16 mouse cellular contexts compared by ENCODE assay signal in the genomic region with DNA sequence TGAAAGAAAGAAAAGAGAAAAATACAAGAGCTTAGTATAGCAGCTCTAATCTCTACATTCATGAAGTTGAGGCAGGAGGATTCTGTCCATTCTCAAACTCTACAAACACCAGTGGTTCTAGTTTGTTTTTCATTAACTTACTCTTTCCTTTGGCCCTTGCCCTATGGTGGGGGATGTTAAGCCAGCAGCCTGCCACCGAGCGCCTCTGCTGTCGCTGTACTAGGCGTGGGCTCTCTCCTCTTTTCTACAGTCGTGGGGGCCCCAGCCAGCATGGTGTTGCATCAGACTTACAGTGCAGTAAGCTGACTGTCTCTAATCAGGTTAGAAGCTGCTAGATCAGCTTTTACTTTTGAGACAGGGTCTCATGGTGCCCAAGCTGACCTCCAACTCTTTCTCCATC. TPM values are rescaled to one million over a fixed set of nuclear protein-coding genes. Genes with fewer than 3 reads are reported as not detected.
DNase-seq lines count a peak whose midpoint lies in the region; ATAC-seq and TF ChIP-seq lines count a peak whose summit lies in the region.
"Had no signal": no experiment of that assay in that cellular context is flagged by ENCODE, and none has a peak within 500 bp of the region (broad histone marks: within the 10 kb centered on the region; RNA-seq: fewer than 3 reads in every experiment).

No protein-coding gene starts in this region.

- peak overlapping the region; percentile 92 for H3K27ac ChIP-seq in heart, embryonic 11.5 days (ENCODE audit: low read depth, low read length)
- peak overlapping the region; percentile 75 for H3K27ac ChIP-seq in layer of hippocampus, adult 2 months
- H3K27ac ChIP-seq in intestine, postnatal 0 days (ENCODE audit: low read depth, low read length), result peak overlapping the region; percentile 83
- peak overlapping the region; percentile 96 for H3K27ac ChIP-seq in liver, embryonic 14.5 days
- H3K27ac ChIP-seq in midbrain, postnatal 0 days (ENCODE audit: low read depth, low read length), result no peak overlapping the region
- H3K27ac ChIP-seq in midbrain, embryonic 11.5 days (ENCODE audit: low read depth, low read length), result no peak overlapping the region
- H3K27ac ChIP-seq: left cerebral cortex, adult 2 months; limb, embryonic 10.5 days; macrophage; midbrain, embryonic 15.5 days had no signal

- no peaks in the 10 kb centered on the region for H3K27me3 ChIP-seq in heart, embryonic 11.5 days (ENCODE audit: control insufficient read depth, insufficient read depth, low read length)
- H3K27me3 ChIP-seq in intestine, postnatal 0 days (replicated peaks; ENCODE audit: control insufficient read depth, insufficient read depth, low read length), result no peaks in the 10 kb centered on the region
- no peaks in the 10 kb centered on the region for H3K27me3 ChIP-seq in liver, embryonic 14.5 days (ENCODE audit: control insufficient read depth, insufficient read depth, low read length)
- no peaks in the 10 kb centered on the region for H3K27me3 ChIP-seq in midbrain, postnatal 0 days (ENCODE audit: insufficient read depth, low read length)
- H3K27me3 ChIP-seq in midbrain, embryonic 11.5 days (ENCODE audit: control insufficient read depth, insufficient read depth, low read length), result no peaks in the 10 kb centered on the region
- H3K27me3 ChIP-seq: midbrain, embryonic 15.5 days had no signal

- no peaks in the 10 kb centered on the region for H3K9me3 ChIP-seq in heart, embryonic 11.5 days (replicated peaks; ENCODE audit: control insufficient read depth, low read length)
- no peaks in the 10 kb centered on the region for H3K9me3 ChIP-seq in intestine, postnatal 0 days (ENCODE audit: control insufficient read depth)
- no peaks in the 10 kb centered on the region for H3K9me3 ChIP-seq in liver, embryonic 14.5 days (ENCODE audit: control insufficient read depth, low read length)
- no peaks in the 10 kb centered on the region for H3K9me3 ChIP-seq in midbrain, postnatal 0 days (ENCODE audit: low read length)
- no peaks in the 10 kb centered on the region for H3K9me3 ChIP-seq in midbrain, embryonic 11.5 days (ENCODE audit: control insufficient read depth, low read length)
- H3K9me3 ChIP-seq: limb, embryonic 10.5 days; midbrain, embryonic 15.5 days had no signal

- TF ChIP-seq CTCF in layer of hippocampus, adult 2 months (conservative IDR thresholded peaks at IDR 0.05), result no peak
- TF ChIP-seq CTCF in intestine, postnatal 0 days (IDR thresholded peaks at IDR 0.05; ENCODE audit: low read depth), result no peak
- no peak for TF ChIP-seq CTCF in liver, embryonic 14.5 days (IDR thresholded peaks at IDR 0.05; ENCODE audit: low read depth)
- TF ChIP-seq CTCF in midbrain, postnatal 0 days (IDR thresholded peaks at IDR 0.05), result no peak

- no peak for TF ChIP-seq EP300 in liver, embryonic 14.5 days (IDR thresholded peaks at IDR 0.05; ENCODE audit: low read depth)

- 73% methylated on average over 5 of the region's 5 CpGs for WGBS in heart, embryonic 11.5 days (ENCODE audit: insufficient replicate concordance)
- WGBS in intestine, postnatal 0 days, result 40% methylated on average over 5 of the region's 5 CpGs
- WGBS in liver, embryonic 14.5 days (ENCODE audit: insufficient replicate concordance), result 10% methylated on average over 5 of the region's 5 CpGs
- WGBS in midbrain, postnatal 0 days, result 89% methylated on average over 5 of the region's 5 CpGs
- WGBS in midbrain, embryonic 11.5 days, result 82% methylated on average over 5 of the region's 5 CpGs

- H3K4me1 ChIP-seq in heart, embryonic 11.5 days (ENCODE audit: control insufficient read depth, insufficient read depth, low read length), result peaks cover 88% of the 10 kb centered on the region
- H3K4me1 ChIP-seq in intestine, postnatal 0 days (replicated peaks; ENCODE audit: control insufficient read depth, insufficient read depth, low read length), result peaks cover 28% of the 10 kb centered on the region
- H3K4me1 ChIP-seq in liver, embryonic 14.5 days (replicated peaks; ENCODE audit: control insufficient read depth in 2 of 2, insufficient read depth in 2 of 2, low read length in 1 of 2), result peaks cover 92% of the 10 kb centered on the region in 2 experiments
- H3K4me1 ChIP-seq in midbrain, postnatal 0 days (ENCODE audit: insufficient read depth, low read length), result peaks cover 18% of the 10 kb centered on the region; the same call in 1 of the 2 replicates
- peaks cover 13% of the 10 kb centered on the region for H3K4me1 ChIP-seq in midbrain, embryonic 11.5 days (ENCODE audit: control insufficient read depth, insufficient read depth, low read length)

- ATAC-seq in heart, embryonic 11.5 days (replicated peaks; ENCODE audit: insufficient number of reproducible peaks, low FRiP score, low TSS enrichment), result no peak
- ATAC-seq in intestine, postnatal 0 days, result no peak
- 0 out of 2 replicates have a peak, but pooled peaks have one; percentile 13 for ATAC-seq in liver, embryonic 14.5 days (ENCODE audit: insufficient read depth)
- no peak for ATAC-seq in midbrain, postnatal 0 days (ENCODE audit: low FRiP score)
- ATAC-seq in midbrain, embryonic 11.5 days (ENCODE audit: low FRiP score), result no peak
- ATAC-seq: forebrain, embryonic 16.5 days; midbrain, embryonic 15.5 days had no signal

- peak overlapping the region; percentile 29; the same call in 1 of the 2 replicates for H3K9ac ChIP-seq in heart, embryonic 11.5 days (ENCODE audit: low read depth, low read length)
- H3K9ac ChIP-seq in intestine, postnatal 0 days (ENCODE audit: low read depth, low read length), result 0 out of 2 replicates have a peak overlapping the region, but pooled peaks have one; percentile 17
- peak overlapping the region; percentile 70 for H3K9ac ChIP-seq in liver, embryonic 14.5 days (replicated peaks)
- no peak overlapping the region for H3K9ac ChIP-seq in midbrain, postnatal 0 days (replicated peaks; ENCODE audit: low read length, poor library complexity, severe bottlenecking)
- H3K9ac ChIP-seq in midbrain, embryonic 11.5 days (ENCODE audit: low read length), result no peak overlapping the region
- H3K9ac ChIP-seq: midbrain, embryonic 15.5 days had no signal

- H3K36me3 ChIP-seq in heart, embryonic 11.5 days (ENCODE audit: control insufficient read depth, insufficient read depth, low read length), result peaks cover 16% of the 10 kb centered on the region
- peaks cover 45% of the 10 kb centered on the region for H3K36me3 ChIP-seq in intestine, postnatal 0 days (ENCODE audit: control insufficient read depth, insufficient read depth)
- H3K36me3 ChIP-seq in liver, embryonic 14.5 days (replicated peaks; ENCODE audit: control insufficient read depth, insufficient read depth, low read depth), result peaks cover 54% of the 10 kb centered on the region
- H3K36me3 ChIP-seq in midbrain, postnatal 0 days (ENCODE audit: insufficient read depth, low read length), result peaks cover 37% of the 10 kb centered on the region
- peaks cover 19% of the 10 kb centered on the region for H3K36me3 ChIP-seq in midbrain, embryonic 11.5 days (ENCODE audit: control insufficient read depth, insufficient read depth, low read length)

- DNase-seq in heart, adult 8-10 months (ENCODE audit: low spot score), result no peak
- DNase-seq in layer of hippocampus, adult 2 months (ENCODE audit: low spot score in 2 of 2), result no peak
- DNase-seq in layer of hippocampus, adult 9-11 months, result no peak
- no peak for DNase-seq in liver, embryonic 14.5 days (ENCODE audit: low read depth in 3 of 3, low spot score in 3 of 3)
- DNase-seq in midbrain, postnatal 0 days (ENCODE audit: low spot score), result no peak
- no peak for DNase-seq in midbrain, embryonic 11.5 days (ENCODE audit: low spot score, missing footprints)
- DNase-seq: cerebellum, postnatal 36 days; lung, adult 2 months; thymus, postnatal 4 days had no signal

- H3K4me3 ChIP-seq in heart, embryonic 11.5 days (ENCODE audit: low read depth, low read length), result no peak overlapping the region
- no peak overlapping the region for H3K4me3 ChIP-seq in layer of hippocampus, adult 2 months
- H3K4me3 ChIP-seq in intestine, postnatal 0 days (ENCODE audit: low read depth, low read length), result no peak overlapping the region
- H3K4me3 ChIP-seq in liver, embryonic 14.5 days (ENCODE audit: insufficient read depth in 1 of 2, low read depth in 2 of 2, low read length in 2 of 2), result no peak overlapping the region; a peak in 1 of 4 replicates
- H3K4me3 ChIP-seq in midbrain, postnatal 0 days (ENCODE audit: low read depth, low read length), result no peak overlapping the region
- no peak overlapping the region for H3K4me3 ChIP-seq in midbrain, embryonic 11.5 days (ENCODE audit: low read depth, low read length)
- H3K4me3 ChIP-seq: left cerebral cortex, adult 2 months; limb, embryonic 10.5 days; midbrain, embryonic 15.5 days had no signal

- H3K4me2 ChIP-seq in heart, embryonic 11.5 days, result peak overlapping the region; percentile 30
- H3K4me2 ChIP-seq in intestine, postnatal 0 days (replicated peaks; ENCODE audit: low read depth), result peak overlapping the region; percentile 17
- H3K4me2 ChIP-seq in liver, embryonic 14.5 days (ENCODE audit: low read depth), result peak overlapping the region; percentile 77
- H3K4me2 ChIP-seq in midbrain, postnatal 0 days (ENCODE audit: low read depth, low read length, poor library complexity, severe bottlenecking), result no peak overlapping the region
- no peak overlapping the region for H3K4me2 ChIP-seq in midbrain, embryonic 11.5 days
- H3K4me2 ChIP-seq: midbrain, embryonic 15.5 days had no signal

RNA-seq across cellular contexts. Expression of a gene that starts 6.5 kb away (rescaled TPM):
- polyA plus RNA-seq in heart, embryonic 11.5 days (2014; fragmentation: Nextera tagmentation; extraction: Ambion mirVana), result 70.0 and 82.8 TPM in 2 replicates
- 10 to 100 TPM; 88.7 to 99.1 (median 92.3) TPM for total RNA-seq in heart, adult 8-10 months (2022)
- total RNA-seq in layer of hippocampus, adult 2 months (2021), result 10 to 100 TPM; 80.2 to 82.3 TPM
- polyA plus RNA-seq in intestine, postnatal 0 days (2015; fragmentation: Nextera tagmentation; extraction: Ambion mirVana), result 177 and 201 TPM in 2 replicates
- 65.3 and 81.6 TPM in 2 replicates for polyA plus RNA-seq in liver, embryonic 14.5 days (2012; rRNA removed)
- 38.0 and 49.6 TPM in 2 replicates for polyA plus RNA-seq in liver, embryonic 14.5 days (2014; fragmentation: Nextera tagmentation; extraction: Ambion mirVana)
- total RNA-seq in midbrain, postnatal 0 days (2014; rRNA removed), result 117 and 139 TPM in 2 replicates
- polyA plus RNA-seq in midbrain, postnatal 0 days (2015; fragmentation: Nextera tagmentation; extraction: Ambion mirVana), result 73.0 and 74.0 TPM in 2 replicates
- 64.1 and 68.2 TPM in 2 replicates for polyA plus RNA-seq in midbrain, embryonic 11.5 days (2014; fragmentation: Nextera tagmentation; extraction: Ambion mirVana)

RNA-seq across cellular contexts. Expression of a gene that starts 23.3 kb away (rescaled TPM):
- 0.44 and 0.74 TPM in 2 replicates for polyA plus RNA-seq in heart, embryonic 11.5 days (2014; fragmentation: Nextera tagmentation; extraction: Ambion mirVana)
- 10 to 100 TPM; 14.7 to 17.1 (median 15.4) TPM for total RNA-seq in heart, adult 8-10 months (2022)
- 1 to 10 TPM; 5.0 to 5.6 TPM for total RNA-seq in layer of hippocampus, adult 2 months (2021)
- polyA plus RNA-seq in intestine, postnatal 0 days (2015; fragmentation: Nextera tagmentation; extraction: Ambion mirVana), result 1.8 and 2.3 TPM in 2 replicates
- 2.0 and 2.1 TPM in 2 replicates for polyA plus RNA-seq in liver, embryonic 14.5 days (2012; rRNA removed)
- 0.32 and 0.33 TPM in 2 replicates for polyA plus RNA-seq in liver, embryonic 14.5 days (2014; fragmentation: Nextera tagmentation; extraction: Ambion mirVana)
- 4.8 and 5.4 TPM in 2 replicates for total RNA-seq in midbrain, postnatal 0 days (2014; rRNA removed)
- 0.20 and 0.67 TPM in 2 replicates for polyA plus RNA-seq in midbrain, postnatal 0 days (2015; fragmentation: Nextera tagmentation; extraction: Ambion mirVana)
- polyA plus RNA-seq in midbrain, embryonic 11.5 days (2014; fragmentation: Nextera tagmentation; extraction: Ambion mirVana), result 0.23 and 0.42 TPM in 2 replicates

RNA-seq across cellular contexts. Expression of a gene that starts 41.5 kb away (rescaled TPM):
- polyA plus RNA-seq in heart, embryonic 11.5 days (2014; fragmentation: Nextera tagmentation; extraction: Ambion mirVana), result 6.1 and 8.4 TPM in 2 replicates
- total RNA-seq in heart, adult 8-10 months (2022), result 10 to 100 TPM; 22.3 to 28.0 (median 25.8) TPM
- total RNA-seq in layer of hippocampus, adult 2 months (2021), result 10 to 100 TPM; 32.5 to 39.0 TPM
- polyA plus RNA-seq in intestine, postnatal 0 days (2015; fragmentation: Nextera tagmentation; extraction: Ambion mirVana), result 3.6 and 4.0 TPM in 2 replicates
- 5.0 and 5.4 TPM in 2 replicates for polyA plus RNA-seq in liver, embryonic 14.5 days (2012; rRNA removed)
- 4.1 and 4.4 TPM in 2 replicates for polyA plus RNA-seq in liver, embryonic 14.5 days (2014; fragmentation: Nextera tagmentation; extraction: Ambion mirVana)
- 34.3 and 38.2 TPM in 2 replicates for total RNA-seq in midbrain, postnatal 0 days (2014; rRNA removed)
- 9.6 and 9.7 TPM in 2 replicates for polyA plus RNA-seq in midbrain, postnatal 0 days (2015; fragmentation: Nextera tagmentation; extraction: Ambion mirVana)
- polyA plus RNA-seq in midbrain, embryonic 11.5 days (2014; fragmentation: Nextera tagmentation; extraction: Ambion mirVana), result 7.1 and 8.1 TPM in 2 replicates

RNA-seq across cellular contexts. Expression of a gene that starts 47.3 kb away (rescaled TPM):
- 22.2 and 27.7 TPM in 2 replicates for polyA plus RNA-seq in heart, embryonic 11.5 days (2014; fragmentation: Nextera tagmentation; extraction: Ambion mirVana)
- 10 to 100 TPM; 32.9 to 35.9 (median 34.4) TPM for total RNA-seq in heart, adult 8-10 months (2022)
- total RNA-seq in layer of hippocampus, adult 2 months (2021), result 100 to 1,000 TPM; 127 to 137 TPM
- polyA plus RNA-seq in intestine, postnatal 0 days (2015; fragmentation: Nextera tagmentation; extraction: Ambion mirVana), result 15.2 and 17.1 TPM in 2 replicates
- 3.2 TPM in 2 replicates for polyA plus RNA-seq in liver, embryonic 14.5 days (2012; rRNA removed)
- 2.4 and 2.5 TPM in 2 replicates for polyA plus RNA-seq in liver, embryonic 14.5 days (2014; fragmentation: Nextera tagmentation; extraction: Ambion mirVana)
- total RNA-seq in midbrain, postnatal 0 days (2014; rRNA removed), result 248 and 256 TPM in 2 replicates
- polyA plus RNA-seq in midbrain, postnatal 0 days (2015; fragmentation: Nextera tagmentation; extraction: Ambion mirVana), result 177 and 189 TPM in 2 replicates
- polyA plus RNA-seq in midbrain, embryonic 11.5 days (2014; fragmentation: Nextera tagmentation; extraction: Ambion mirVana), result 39.1 and 41.0 TPM in 2 replicates

RNA-seq across cellular contexts. Expression of a gene that starts 51.8 kb away (rescaled TPM):
- polyA plus RNA-seq in heart, embryonic 11.5 days (2014; fragmentation: Nextera tagmentation; extraction: Ambion mirVana), result 31.8 and 35.1 TPM in 2 replicates
- total RNA-seq in heart, adult 8-10 months (2022), result 10 to 100 TPM in 3 of 4 experiments, 1 to 10 TPM in 1; 10.0 to 16.0 (median 12.3) TPM
- total RNA-seq in layer of hippocampus, adult 2 months (2021), result 10 to 100 TPM; 63.3 to 72.1 TPM
- 17.1 and 19.6 TPM in 2 replicates for polyA plus RNA-seq in intestine, postnatal 0 days (2015; fragmentation: Nextera tagmentation; extraction: Ambion mirVana)
- polyA plus RNA-seq in liver, embryonic 14.5 days (2012; rRNA removed), result 19.9 and 20.4 TPM in 2 replicates
- 12.5 and 13.5 TPM in 2 replicates for polyA plus RNA-seq in liver, embryonic 14.5 days (2014; fragmentation: Nextera tagmentation; extraction: Ambion mirVana)
- 59.6 and 85.6 TPM in 2 replicates for total RNA-seq in midbrain, postnatal 0 days (2014; rRNA removed)
- 56.8 and 60.6 TPM in 2 replicates for polyA plus RNA-seq in midbrain, postnatal 0 days (2015; fragmentation: Nextera tagmentation; extraction: Ambion mirVana)
- polyA plus RNA-seq in midbrain, embryonic 11.5 days (2014; fragmentation: Nextera tagmentation; extraction: Ambion mirVana), result 51.2 and 54.7 TPM in 2 replicates

Comparison
In these comparisons a context has a peak if more than half of its experiments do, and no peak if none do; other contexts are left out.
1. H3K27ac ChIP-seq: peak in heart, embryonic 11.5 days (single experiment), layer of hippocampus, adult 2 months (single experiment), intestine, postnatal 0 days (single experiment) and liver, embryonic 14.5 days (single experiment); none in midbrain, postnatal 0 days (single experiment) and midbrain, embryonic 11.5 days (single experiment).
2. H3K4me2 ChIP-seq: peak in heart, embryonic 11.5 days (single experiment), intestine, postnatal 0 days (single experiment) and liver, embryonic 14.5 days (single experiment); none in midbrain, postnatal 0 days (single experiment) and midbrain, embryonic 11.5 days (single experiment).
3. H3K9ac ChIP-seq: peak in heart, embryonic 11.5 days (single experiment), intestine, postnatal 0 days (single experiment) and liver, embryonic 14.5 days (single experiment); none in midbrain, postnatal 0 days (single experiment) and midbrain, embryonic 11.5 days (single experiment).